Mouse (Mus musculus) liver, adult 2 months (tissue): ENCODE measurements around the gene Usp20.

Experiments used
- CTCF ChIP-seq: fragments of 200-500 bp; IDR thresholded peaks from 2 replicates; pipeline ENCODE4 v1.5.1; 2011; ENCODE audit warnings: low read depth, low read length, control low read depth
- POLR2A ChIP-seq: fragments of 200-500 bp; IDR thresholded peaks from 2 replicates; pipeline ENCODE4 v1.6.1; 2011; ENCODE audit warnings: low read length, control low read depth; ENCODE audit not compliant: insufficient read depth; ENCODE audit errors: extremely low read depth

- TF ChIP-seq CTCF (no peak), POLR2A (no peak)
Observed at GRCm38 (mm10) chr2:30936808-30937207, 45.3 kb upstream of the Usp20 start.
